Mouse (Mus musculus) liver, embryonic 14.5 days (tissue): ENCODE results near the gene Arid3c. TPM values are rescaled to one million over a fixed set of nuclear protein-coding genes. Genes with fewer than 3 reads are reported as not detected.
"Not testable (repeated sequence)": the region's sequence is repeated elsewhere in the genome, so short reads cannot be mapped to it uniquely, and the experiment has no call there.

Experiments used
- ATAC-seq: fragments of 200-750 bp; cut with Nextera tagmentation; 2 replicates; pipeline ENCODE4 v1.8.0; 2017; ENCODE audit warnings: moderate number of reproducible peaks, mild to moderate bottlenecking, moderate library complexity; ENCODE audit not compliant: insufficient read depth
- DNase-seq, 3 experiments: peaks; one replicate each; pipeline ENCODE4 v3.0.0-alpha.2; 2012 to 2013; ENCODE audit warnings: low read depth in 3 of 3, low spot score in 3 of 3
- H3K27ac ChIP-seq: fragments of 300-500 bp; sonication (generic); 2 replicates; pipeline ENCODE4 v1.5.1; 2014; ENCODE audit warnings: moderate library complexity, mild to moderate bottlenecking, control low read depth, inconsistent platforms
- H3K27me3 ChIP-seq: fragments of 300-500 bp; sonication (generic); 2 replicates; pipeline ENCODE4 v1.6.1; 2014; ENCODE audit warnings: mild to moderate bottlenecking, low read length, moderate library complexity; ENCODE audit not compliant: control insufficient read depth, insufficient read depth
- H3K36me3 ChIP-seq: fragments of 300-500 bp; sonication (generic); replicated peaks from 2 replicates; pipeline ENCODE4 v1.6.1; 2014; ENCODE audit warnings: low read depth; ENCODE audit not compliant: control insufficient read depth, insufficient read depth
- H3K4me1 ChIP-seq, 2 experiments: fragments of 200-500 bp in 1 of 2; fragments of 300-500 bp in 1 of 2; sonication (generic) in 1 of 2; replicated peaks; 2 replicates each; pipeline ENCODE4 v1.6.1; 2012 to 2014; ENCODE audit warnings: antibody characterized with exemption in 1 of 2, inconsistent platforms in 1 of 2, low read length in 1 of 2; ENCODE audit not compliant: control insufficient read depth in 2 of 2, insufficient read depth in 2 of 2
- H3K4me2 ChIP-seq: fragments of 300-500 bp; sonication (generic); 2 replicates; pipeline ENCODE4 v1.6.1; 2014; ENCODE audit warnings: low read depth, mild to moderate bottlenecking, control low read depth, moderate library complexity
- H3K4me3 ChIP-seq, 2 experiments: fragments of 200-500 bp in 1 of 2; fragments of 300-500 bp in 1 of 2; sonication (generic) in 1 of 2; 2 replicates each; pipeline ENCODE4 v1.5.1; 2012 to 2014; ENCODE audit warnings: low read depth in 2 of 2, low read length in 2 of 2, mild to moderate bottlenecking in 2 of 2, control low read depth in 1 of 2, inconsistent platforms in 1 of 2, moderate library complexity in 1 of 2; ENCODE audit not compliant: insufficient read depth in 1 of 2
- H3K9ac ChIP-seq: fragments of 300-500 bp; sonication (generic); replicated peaks from 2 replicates; pipeline ENCODE4 v1.6.1; 2014; ENCODE audit warnings: mild to moderate bottlenecking, control low read depth, moderate library complexity
- H3K9me3 ChIP-seq: fragments of 300-500 bp; sonication (generic); 2 replicates; pipeline ENCODE4 v1.6.1; 2016; ENCODE audit warnings: low read length, mixed read lengths; ENCODE audit not compliant: control insufficient read depth
- CTCF ChIP-seq: IDR thresholded peaks from 2 replicates; pipeline ENCODE4 v1.5.1; 2016; ENCODE audit warnings: antibody characterized with exemption, low read depth, control low read depth
- WGBS: fragments of 180-500 bp; shearing (Covaris S2); extraction: QIAGEN DNeasy Blood & Tissue Kit; methylation state at CpG from one replicate; pipeline ENCODE4 v1.1.7; 2014; ENCODE audit not compliant: insufficient replicate concordance; 5-methylcytosine and 5-hydroxymethylcytosine counted together
- polyA plus RNA-seq, 2 experiments: library from polyadenylated mRNA; depleted of rRNA in 1 of 2; stranded (reverse) in 1 of 2; unstranded in 1 of 2; fragments of >200 nt; fragmentation: Nextera tagmentation in 1 of 2; extraction: Ambion mirVana in 1 of 2; gene quantifications; 2 replicates each; pipeline versions ENCODE4 v1.2.1 to v1.2.3; 2012 to 2014

Gene Arid3c
- polyA plus RNA-seq, 2 experiments, result not detected

DNA sequence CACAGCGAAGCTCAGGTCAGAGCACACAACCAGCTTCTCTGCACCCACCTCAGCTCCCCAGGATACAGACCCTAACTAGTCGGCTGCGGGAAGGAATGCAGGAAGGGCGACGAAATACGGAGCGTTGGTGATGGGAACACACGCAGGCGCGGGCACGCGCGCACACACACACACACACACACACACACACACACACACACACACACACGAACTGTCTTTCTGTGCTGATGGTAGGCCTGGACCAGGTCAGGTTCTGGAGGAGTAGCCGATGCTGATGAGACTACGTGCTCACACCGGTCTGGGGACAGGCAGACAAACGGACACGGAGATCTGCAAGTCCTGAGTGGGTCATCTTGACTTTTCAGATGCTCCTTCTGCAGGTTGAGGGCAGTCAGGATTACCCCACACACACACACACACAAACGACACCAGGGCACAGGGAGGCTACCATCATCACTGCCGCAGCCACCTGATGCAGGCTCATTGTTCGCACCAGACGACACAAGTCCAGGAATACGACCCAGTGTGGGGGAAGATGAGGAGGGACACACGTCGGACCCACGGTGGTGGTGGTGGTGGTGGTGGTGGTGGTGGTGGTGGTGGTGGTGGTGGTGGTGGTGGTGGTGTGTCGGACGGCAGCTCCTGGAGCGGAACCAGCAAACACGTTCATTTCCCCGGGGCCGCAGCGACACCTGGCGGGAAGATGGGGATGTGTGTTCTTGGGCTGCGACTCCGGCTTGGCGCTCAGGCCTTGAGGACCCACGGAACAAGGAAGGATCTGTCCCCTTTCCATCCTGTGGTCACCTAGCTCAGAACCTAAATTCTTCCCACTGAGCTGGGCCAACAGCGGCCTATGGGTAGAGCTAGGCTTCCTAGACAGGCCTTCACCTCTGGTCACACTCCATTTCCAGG lies 33.8 kb downstream of the Arid3c start, which contains the start of gene Cntfr:
TSS of gene Cntfr (minus strand) at position 160 of the 912 bp plus-strand sequence.
- ATAC-seq, result not testable (repeated sequence)

GRCm38 (mm10) chr4:41696452-41696851 lies 34.5 kb downstream of the Arid3c start:
- H3K9ac ChIP-seq, DNase-seq, ATAC-seq, H3K27me3 ChIP-seq, H3K27ac ChIP-seq, H3K4me3 ChIP-seq, H3K4me1 ChIP-seq, H3K36me3 ChIP-seq, H3K4me2 ChIP-seq, H3K9me3 ChIP-seq: not testable (repeated sequence)
- 6% methylated on average over 13 of the region's 15 CpGs for WGBS

More for the DNA sequence above, 33.8 kb downstream of the Arid3c start, which contains the start of gene Cntfr:
- H3K4me3 ChIP-seq, H3K27ac ChIP-seq, H3K4me2 ChIP-seq, H3K27me3 ChIP-seq, H3K36me3 ChIP-seq, H3K4me1 ChIP-seq, H3K9me3 ChIP-seq, H3K9ac ChIP-seq: not testable (repeated sequence)
- WGBS, result 9% methylated on average over 31 of the region's 40 CpGs
- DNase-seq, result peak in 1 of 3 experiments; percentile 20
- TF ChIP-seq CTCF, result peak; percentile 81

- WGBS, result 3% methylated on average over 12 of the region's 38 CpGs
Observed at GRCm38 (mm10) chr4:41695800-41696199, 35.1 kb downstream of the Arid3c start.

DNA sequence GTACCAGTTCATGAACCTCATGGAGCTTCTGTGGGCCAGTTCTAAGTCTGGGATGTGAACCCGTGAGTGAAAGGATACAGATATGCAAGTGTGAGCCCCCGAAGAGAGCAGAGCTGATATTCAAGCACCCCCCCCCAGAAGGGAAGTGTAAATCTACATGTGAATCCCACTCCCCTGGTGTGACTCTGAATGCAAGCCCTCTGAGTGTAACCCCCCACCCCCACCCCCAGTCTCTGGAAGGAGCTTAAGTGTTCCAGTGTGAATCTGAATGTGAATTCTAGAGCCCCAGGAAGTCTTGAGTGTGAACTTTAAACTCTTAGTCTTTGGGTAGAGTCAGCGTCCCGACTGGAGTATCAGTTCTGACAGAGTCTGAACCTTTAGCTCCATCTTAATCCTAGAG lies 37.4 kb downstream of the Arid3c start:
- H3K4me1 ChIP-seq, H3K4me3 ChIP-seq, DNase-seq, H3K27ac ChIP-seq, H3K27me3 ChIP-seq, H3K9ac ChIP-seq, H3K36me3 ChIP-seq, H3K9me3 ChIP-seq, ATAC-seq, H3K4me2 ChIP-seq: not testable (repeated sequence)
- 4% methylated on average over 4 of the region's 4 CpGs for WGBS

More at GRCm38 (mm10) chr4:41695800-41696199, 35.1 kb downstream of the Arid3c start:
- not testable (repeated sequence) for H3K36me3 ChIP-seq, H3K9me3 ChIP-seq, H3K9ac ChIP-seq, ATAC-seq, H3K27ac ChIP-seq, H3K27me3 ChIP-seq, H3K4me2 ChIP-seq, H3K4me1 ChIP-seq, DNase-seq, H3K4me3 ChIP-seq

DNA sequence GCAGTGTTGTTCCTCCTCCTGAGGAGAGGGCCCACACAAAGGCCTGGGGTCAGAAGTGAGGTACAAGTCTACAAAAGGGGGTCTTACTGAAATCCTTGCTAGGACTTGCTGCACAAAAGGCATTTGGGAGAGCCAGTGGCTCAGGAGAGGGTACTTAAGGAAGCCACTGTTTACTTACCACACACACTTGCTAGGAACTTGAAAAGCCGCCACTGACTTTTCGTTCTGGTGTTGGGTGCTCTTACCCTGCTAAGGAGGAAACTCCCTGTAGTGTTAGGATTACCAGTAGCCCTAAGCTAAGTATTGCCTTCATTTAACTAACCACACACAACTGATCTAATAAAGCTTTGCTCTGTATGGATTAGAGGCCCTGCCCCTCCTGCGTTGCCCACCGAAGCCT lies 40.9 kb downstream of the Arid3c start:
- ATAC-seq, result not testable (repeated sequence)

GRCm38 (mm10) chr4:41688562-41688961 lies 42.4 kb downstream of the Arid3c start:
- H3K9me3 ChIP-seq, H3K27ac ChIP-seq, H3K4me2 ChIP-seq, H3K4me1 ChIP-seq, H3K9ac ChIP-seq, H3K4me3 ChIP-seq, H3K36me3 ChIP-seq, DNase-seq, ATAC-seq, H3K27me3 ChIP-seq: not testable (repeated sequence)
- WGBS, result 67% methylated on average over 1 of the region's 1 CpGs

More for the DNA sequence above, 40.9 kb downstream of the Arid3c start:
- no CpG with 5 or more reads among the region's 4 CpGs for WGBS
- not testable (repeated sequence) for H3K4me2 ChIP-seq, H3K36me3 ChIP-seq, H3K4me3 ChIP-seq, H3K9ac ChIP-seq, H3K27me3 ChIP-seq, H3K9me3 ChIP-seq, H3K27ac ChIP-seq, H3K4me1 ChIP-seq, DNase-seq

- H3K36me3 ChIP-seq, H3K9ac ChIP-seq, ATAC-seq, H3K4me3 ChIP-seq, H3K27ac ChIP-seq, H3K4me1 ChIP-seq, H3K4me2 ChIP-seq, H3K9me3 ChIP-seq, DNase-seq: not testable (repeated sequence)
- H3K27me3 ChIP-seq, result peaks cover 13% of the 10 kb centered on the region
- 21% methylated on average over 10 of the region's 10 CpGs for WGBS
Observed at GRCm38 (mm10) chr4:41685882-41686492, 45.0 kb downstream of the Arid3c start.
